Mouse (Mus musculus): ENCODE results near the gene Lrig2. TPM values are rescaled to one million over a fixed set of nuclear protein-coding genes. Genes with fewer than 3 reads are reported as not detected.
A peak's percentile ranks its signal among the peaks of the same experiment; 100 is the strongest.

Gene Lrig2
- total RNA-seq, 1 experiment = 21.7 TPM

GRCm38 (mm10) chr3:104361814-104362213, 149.9 kb downstream of the Lrig2 start:
- in situ Hi-C loops (cut with MboI; ENCODE audit: low sequenced_read_pairs in 2 of 2, unreplicated experiment in 2 of 2) = no loop called here
- no peaks in the 10 kb centered on the region for H3K36me3 ChIP-seq (ENCODE audit: control insufficient read depth, insufficient read depth, low read length, poor library complexity, severe bottlenecking)
- no peaks in the 10 kb centered on the region for H3K9me3 ChIP-seq (ENCODE audit: control insufficient read depth, insufficient read depth, low read depth, low read length)
- no peak for DNase-seq (ENCODE audit: low read depth, low spot score)
- no peak for TF ChIP-seq ZC3H11A (IDR thresholded peaks at IDR 0.05; ENCODE audit: borderline replicate concordance, low read depth, low read length)
- no peak for TF ChIP-seq ZNF384 (IDR thresholded peaks at IDR 0.05; ENCODE audit: low read depth, low read length)
- TF ChIP-seq MAFK (IDR thresholded peaks at IDR 0.05; ENCODE audit: insufficient read depth, low read depth, low read length) = no peak
- H3K4me3 ChIP-seq (ENCODE audit: insufficient read depth in 1 of 2, low read depth in 1 of 2, low read length in 2 of 2, poor library complexity in 1 of 2, severe bottlenecking in 1 of 2) = no peak overlapping the region
- H3K9ac ChIP-seq (ENCODE audit: insufficient read depth, low read depth, low read length, poor library complexity, severe bottlenecking) = no peak overlapping the region
- 0 out of 4 replicates have a peak, but pooled peaks cover 0 to 2% of the 10 kb centered on the region in 2 experiments for H3K4me1 ChIP-seq (ENCODE audit: control insufficient read depth in 2 of 2, insufficient read depth in 2 of 2, low read length in 2 of 2, poor library complexity in 1 of 2)
- no peak overlapping the region for H3K27ac ChIP-seq (ENCODE audit: insufficient read depth, low read depth, low read length, poor library complexity, severe bottlenecking)

- DNase-seq (ENCODE audit: low read depth, low spot score) = no peak
- TF ChIP-seq CHD2 (IDR thresholded peaks at IDR 0.05; ENCODE audit: low read depth, low read length) (no peak), HCFC1 (IDR thresholded peaks at IDR 0.05; ENCODE audit: borderline replicate concordance, insufficient read depth, low read length) (no peak), ZC3H11A (IDR thresholded peaks at IDR 0.05; ENCODE audit: borderline replicate concordance, low read depth, low read length) (no peak), ZNF384 (IDR thresholded peaks at IDR 0.05; ENCODE audit: low read depth, low read length) (no peak), MAFK (IDR thresholded peaks at IDR 0.05; ENCODE audit: insufficient read depth, low read depth, low read length) (no peak)
- H3K36me3 ChIP-seq (ENCODE audit: control insufficient read depth, insufficient read depth, low read length, poor library complexity, severe bottlenecking) = no peaks in the 10 kb centered on the region
- H3K4me1 ChIP-seq (ENCODE audit: control insufficient read depth in 2 of 2, insufficient read depth in 2 of 2, low read length in 2 of 2, poor library complexity in 1 of 2) = 0 out of 4 replicates have a peak, but pooled peaks cover 0 to 2% of the 10 kb centered on the region in 2 experiments
- H3K9me3 ChIP-seq (ENCODE audit: control insufficient read depth, insufficient read depth, low read depth, low read length) = no peaks in the 10 kb centered on the region
- in situ Hi-C loops (cut with MboI; ENCODE audit: low sequenced_read_pairs in 2 of 2, unreplicated experiment in 2 of 2) = no loop called here
- no peak overlapping the region for H3K27ac ChIP-seq (ENCODE audit: insufficient read depth, low read depth, low read length, poor library complexity, severe bottlenecking)
- no peak overlapping the region for H3K4me3 ChIP-seq (ENCODE audit: insufficient read depth in 1 of 2, low read depth in 1 of 2, low read length in 2 of 2, poor library complexity in 1 of 2, severe bottlenecking in 1 of 2)
- no peak overlapping the region for H3K9ac ChIP-seq (ENCODE audit: insufficient read depth, low read depth, low read length, poor library complexity, severe bottlenecking)
These were observed 151.4 kb downstream of the Lrig2 start for GRCm38 (mm10) chr3:104360325-104360724.

- Histone ChIP-seq H3K4me1 (ENCODE audit: control insufficient read depth in 2 of 2, insufficient read depth in 2 of 2, low read length in 2 of 2, poor library complexity in 1 of 2) (0 out of 4 replicates have a peak, but pooled peaks cover 0 to 2% of the 10 kb centered on the region in 2 experiments), H3K36me3 (ENCODE audit: control insufficient read depth, insufficient read depth, low read length, poor library complexity, severe bottlenecking) (no peaks in the 10 kb centered on the region), H3K27ac (ENCODE audit: insufficient read depth, low read depth, low read length, poor library complexity, severe bottlenecking) (no peak overlapping the region), H3K9ac (ENCODE audit: insufficient read depth, low read depth, low read length, poor library complexity, severe bottlenecking) (no peak overlapping the region), H3K9me3 (ENCODE audit: control insufficient read depth, insufficient read depth, low read depth, low read length) (no peaks in the 10 kb centered on the region), H3K4me3 (ENCODE audit: insufficient read depth in 1 of 2, low read depth in 1 of 2, low read length in 2 of 2, poor library complexity in 1 of 2, severe bottlenecking in 1 of 2) (no peak overlapping the region)
- in situ Hi-C loops (cut with MboI; ENCODE audit: low sequenced_read_pairs in 2 of 2, unreplicated experiment in 2 of 2) = no loop called here
- no peak for DNase-seq (ENCODE audit: low read depth, low spot score)
- TF ChIP-seq HCFC1 (IDR thresholded peaks at IDR 0.05; ENCODE audit: borderline replicate concordance, insufficient read depth, low read length) = no peak
- TF ChIP-seq ZC3H11A (IDR thresholded peaks at IDR 0.05; ENCODE audit: borderline replicate concordance, low read depth, low read length) = no peak
- no peak for TF ChIP-seq CHD2 (IDR thresholded peaks at IDR 0.05; ENCODE audit: low read depth, low read length)
- no peak for TF ChIP-seq MAFK (IDR thresholded peaks at IDR 0.05; ENCODE audit: insufficient read depth, low read depth, low read length)
- no peak for TF ChIP-seq ZNF384 (IDR thresholded peaks at IDR 0.05; ENCODE audit: low read depth, low read length)
These were observed 152.2 kb downstream of the Lrig2 start for GRCm38 (mm10) chr3:104359225-104360135.

- Histone ChIP-seq H3K9ac (ENCODE audit: insufficient read depth, low read depth, low read length, poor library complexity, severe bottlenecking) (no peak overlapping the region), H3K9me3 (ENCODE audit: control insufficient read depth, insufficient read depth, low read depth, low read length) (no peaks in the 10 kb centered on the region), H3K4me1 (ENCODE audit: control insufficient read depth in 2 of 2, insufficient read depth in 2 of 2, low read length in 2 of 2, poor library complexity in 1 of 2) (0 out of 4 replicates have a peak, but pooled peaks cover 0 to 2% of the 10 kb centered on the region in 2 experiments), H3K4me3 (ENCODE audit: insufficient read depth in 1 of 2, low read depth in 1 of 2, low read length in 2 of 2, poor library complexity in 1 of 2, severe bottlenecking in 1 of 2) (no peak overlapping the region), H3K36me3 (ENCODE audit: control insufficient read depth, insufficient read depth, low read length, poor library complexity, severe bottlenecking) (no peaks in the 10 kb centered on the region), H3K27ac (ENCODE audit: insufficient read depth, low read depth, low read length, poor library complexity, severe bottlenecking) (no peak overlapping the region)
- in situ Hi-C loops (cut with MboI; ENCODE audit: low sequenced_read_pairs in 2 of 2, unreplicated experiment in 2 of 2) = no loop called here
- peak; percentile 3 for DNase-seq (ENCODE audit: low read depth, low spot score)
- TF ChIP-seq HCFC1 (IDR thresholded peaks at IDR 0.05; ENCODE audit: borderline replicate concordance, insufficient read depth, low read length) = no peak
- no peak for TF ChIP-seq ZNF384 (IDR thresholded peaks at IDR 0.05; ENCODE audit: low read depth, low read length)
- TF ChIP-seq ZC3H11A (IDR thresholded peaks at IDR 0.05; ENCODE audit: borderline replicate concordance, low read depth, low read length) = no peak
- no peak for TF ChIP-seq MAFK (IDR thresholded peaks at IDR 0.05; ENCODE audit: insufficient read depth, low read depth, low read length)
- no peak for TF ChIP-seq CHD2 (IDR thresholded peaks at IDR 0.05; ENCODE audit: low read depth, low read length)
These were observed 153.0 kb downstream of the Lrig2 start for GRCm38 (mm10) chr3:104358747-104359146.
